Mouse (Mus musculus): Measurements from ENCODE around the gene 1700013G24Rik.

DNA sequence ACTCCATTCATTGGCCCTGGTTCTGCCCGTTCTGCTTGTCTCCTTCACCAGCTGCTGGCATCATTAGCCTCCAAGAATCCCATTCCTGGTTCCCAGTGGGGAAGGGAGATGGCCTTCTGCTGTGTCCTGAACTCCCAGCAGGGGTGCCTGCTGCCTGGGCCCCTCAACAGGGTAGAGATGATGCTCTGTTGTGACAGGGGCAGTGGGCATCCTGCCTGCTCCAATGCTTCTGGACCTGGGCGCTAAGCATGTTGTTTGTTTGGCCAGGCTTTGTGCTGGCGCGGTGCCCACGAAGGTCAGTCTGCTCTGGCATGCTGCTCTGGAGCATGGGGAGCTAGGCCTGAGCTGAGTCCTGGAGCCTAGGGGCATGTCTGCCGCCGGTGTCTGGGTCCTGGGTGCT, 31.5 kb downstream of the 1700013G24Rik start:
- TF ChIP-seq POLR2A (IDR thresholded peaks at IDR 0.05; ENCODE audit: extremely low read depth, insufficient read depth, low read length) (no peak), CTCF (IDR thresholded peaks at IDR 0.05; ENCODE audit: extremely low read depth, insufficient read depth, low read length) (no peak)

All from cortical plate, adult 2 months (tissue).